Mouse (Mus musculus) kidney, postnatal 10 days (tissue): ENCODE measurements around the gene Sdk1.
A peak's percentile ranks its signal among the peaks of the same experiment; 100 is the strongest.

Source experiments
- DNase-seq: peaks from one replicate; pipeline ENCODE4 v3.0.0; 2021; ENCODE audit warnings: mixed read lengths

The Sdk1 gene

DNA sequence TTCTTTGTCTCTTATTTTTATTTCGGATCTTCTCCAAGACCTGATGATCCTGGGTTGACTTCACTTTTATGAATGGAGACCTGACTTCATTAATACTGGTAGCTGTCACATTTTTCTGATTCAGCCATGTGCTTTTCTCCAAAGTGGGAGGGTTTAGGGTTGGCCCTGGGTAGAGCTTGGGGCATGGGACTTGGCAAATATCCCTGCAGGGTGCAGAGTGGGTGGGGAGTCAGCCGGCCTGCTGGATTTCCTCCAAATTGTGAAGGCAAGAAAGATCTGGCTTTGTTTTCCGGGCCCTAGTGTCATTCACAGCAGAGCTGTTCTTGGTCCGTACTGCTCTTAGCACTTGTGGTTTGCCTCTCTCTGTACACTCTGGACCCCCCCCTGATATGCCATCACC is 103.1 kb downstream of the Sdk1 start:
- peak; percentile 19 for DNase-seq

DNA sequence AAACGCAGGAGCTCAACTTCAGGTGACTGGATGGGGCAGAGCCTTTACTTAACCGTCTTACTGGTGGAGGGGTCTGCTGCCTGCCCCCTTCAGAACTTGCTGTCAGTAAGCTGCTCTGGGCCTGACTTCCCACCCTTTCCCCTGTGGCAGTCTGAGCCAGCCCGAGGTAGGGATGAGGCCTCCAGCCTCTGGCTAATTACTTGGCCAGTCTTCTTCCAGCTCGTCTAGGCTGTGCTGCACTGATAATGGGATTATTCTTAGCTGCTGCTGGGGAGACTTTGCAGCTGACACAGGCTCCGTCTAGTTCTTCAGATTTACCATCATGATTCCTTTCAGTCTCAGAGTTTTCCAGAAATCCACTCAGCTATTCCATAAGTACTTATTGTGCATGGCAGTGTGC is 104.2 kb downstream of the Sdk1 start:
- DNase-seq, result no peak

DNA sequence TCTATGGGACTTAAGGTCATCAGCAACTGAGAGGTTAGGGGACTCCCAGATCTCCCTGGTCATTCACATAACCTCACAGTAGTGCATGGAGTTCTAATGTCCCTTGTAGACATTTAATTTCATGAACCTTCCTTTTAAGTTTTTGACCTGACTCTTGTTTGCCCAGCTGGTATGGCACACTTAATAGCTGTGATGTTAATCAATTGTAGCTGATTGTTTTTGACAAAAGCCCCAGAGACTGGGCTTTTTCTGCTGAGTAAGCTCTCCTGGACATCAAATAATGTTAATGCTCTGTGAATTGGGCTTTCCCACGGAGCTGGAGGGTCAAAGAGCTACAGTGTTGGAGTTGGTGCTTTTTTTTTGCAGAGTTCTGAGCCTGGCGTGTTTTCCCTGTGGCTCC is 121.4 kb downstream of the Sdk1 start:
- DNase-seq, result no peak

DNA sequence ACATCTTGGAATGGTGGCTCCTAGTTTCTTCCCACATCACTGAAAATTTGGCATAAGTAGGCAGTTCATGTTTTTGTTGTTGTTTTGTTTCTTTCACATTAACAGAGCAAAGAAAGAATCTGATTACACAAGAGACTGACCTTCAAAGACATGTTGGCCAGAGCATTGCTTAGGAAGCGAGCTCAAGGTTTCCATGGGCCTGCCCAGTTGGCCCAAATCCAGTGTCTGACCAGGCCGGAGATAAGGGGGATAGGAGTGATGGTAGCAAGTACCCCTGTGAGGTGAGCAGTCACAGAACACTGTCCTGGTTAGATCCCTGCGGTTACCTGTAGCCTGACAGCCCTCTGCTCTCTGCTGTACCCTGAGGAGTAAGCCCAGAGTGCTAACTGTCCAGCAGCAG is 122.7 kb downstream of the Sdk1 start:
- no peak for DNase-seq

DNA sequence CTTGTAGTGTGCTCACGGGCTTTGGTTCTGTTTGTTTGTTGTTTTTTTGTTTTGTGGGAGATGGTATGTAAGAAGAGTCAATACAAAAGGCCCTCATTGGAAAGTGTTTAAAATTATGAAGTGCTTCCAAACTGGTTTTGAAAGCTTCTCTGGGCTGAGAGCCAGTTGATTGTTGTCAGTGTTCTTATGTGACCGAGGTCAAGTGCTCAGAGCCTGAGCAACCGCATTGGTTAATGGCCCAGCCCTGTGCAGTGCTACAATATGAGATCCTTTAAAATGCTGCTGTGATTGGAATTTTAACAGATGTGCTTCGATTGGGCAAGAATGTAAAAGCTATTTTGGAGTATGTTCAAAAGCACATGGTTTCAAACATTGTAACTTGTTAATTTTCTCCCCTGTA is 127.3 kb downstream of the Sdk1 start:
- DNase-seq, result peak; percentile 38

DNA sequence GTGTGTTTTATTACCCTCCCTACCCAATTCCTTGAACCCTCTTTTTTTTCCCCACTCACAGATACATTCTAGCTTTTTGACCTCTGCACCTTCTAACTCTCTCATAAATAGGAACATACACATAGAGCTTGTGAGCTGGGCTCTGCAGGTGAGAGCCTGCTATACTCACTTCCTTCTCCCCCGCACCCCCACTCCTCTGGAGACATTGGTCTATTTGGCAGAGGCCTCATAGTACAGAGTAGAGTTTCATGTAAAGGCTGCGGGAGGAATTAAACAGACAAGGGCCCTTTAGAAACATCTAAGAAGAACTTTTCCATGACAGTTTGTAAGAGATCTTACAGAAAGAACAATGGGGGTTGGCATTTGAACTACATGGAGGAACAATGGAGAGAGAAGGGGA is 133.5 kb downstream of the Sdk1 start:
- DNase-seq, result no peak

DNA sequence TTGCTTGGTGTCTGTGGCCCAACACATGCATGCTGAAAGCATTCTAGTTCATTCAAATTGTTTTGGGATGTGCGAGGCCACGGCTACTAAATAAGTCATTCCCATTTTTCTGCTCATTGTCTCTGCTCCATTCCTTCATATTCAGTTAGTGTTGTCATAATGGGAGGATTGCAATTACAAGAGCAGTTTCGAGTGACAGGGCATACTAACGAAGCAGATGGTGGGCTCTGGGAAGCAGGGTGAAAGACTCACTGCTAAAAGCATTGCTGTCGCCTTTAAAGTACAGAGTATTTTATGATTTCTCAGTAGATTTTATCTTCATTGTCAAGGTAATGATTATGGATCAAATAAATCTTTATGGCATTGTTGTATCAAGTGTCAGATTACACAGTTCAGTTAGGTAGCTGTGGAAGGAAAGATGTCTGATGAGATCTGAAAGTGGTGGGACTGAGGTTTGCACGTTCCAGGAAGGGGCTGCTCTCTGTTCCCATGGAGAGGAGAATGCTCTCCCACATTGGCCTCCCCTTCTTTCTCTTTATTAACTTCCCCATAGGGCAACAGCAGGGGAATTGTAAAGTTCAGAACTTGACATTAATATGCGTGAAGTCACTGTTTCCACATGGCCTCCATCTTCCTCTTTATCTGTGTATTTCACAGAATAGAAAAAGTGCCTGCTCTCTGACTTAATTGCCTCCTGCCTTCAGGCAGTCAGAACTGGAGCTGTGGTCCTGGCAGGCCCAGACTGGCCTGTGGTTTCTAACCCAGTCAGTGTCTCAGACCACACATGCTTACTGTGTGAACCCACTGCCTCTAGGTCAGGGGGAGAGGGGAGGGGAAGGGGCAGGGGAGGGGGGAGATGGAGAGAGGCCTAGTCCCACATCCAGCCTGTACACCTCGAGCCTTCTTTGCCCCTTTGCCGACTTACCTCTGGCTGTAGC is 138.8 kb downstream of the Sdk1 start:
- DNase-seq, result peak; percentile 26

DNA sequence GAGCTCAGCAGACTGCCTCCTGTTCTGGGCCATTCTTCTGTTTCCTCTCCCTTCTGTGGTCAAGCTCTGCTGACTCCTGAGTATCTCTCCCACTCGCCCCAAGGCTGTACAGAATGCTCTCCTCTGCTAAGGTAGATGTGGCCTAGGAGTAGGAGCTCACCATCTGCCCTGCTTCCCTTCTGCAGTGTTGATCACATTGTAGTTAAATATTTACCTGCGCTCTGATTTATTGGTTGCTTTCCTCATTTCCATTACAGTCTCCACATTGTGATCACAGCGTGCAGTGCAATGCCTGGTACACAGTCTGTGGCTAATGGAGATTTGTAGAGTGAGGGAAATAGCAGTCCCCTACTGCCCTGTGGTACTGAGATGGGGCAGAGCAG is 139.5 kb downstream of the Sdk1 start:
- peak; percentile 29 for DNase-seq

DNA sequence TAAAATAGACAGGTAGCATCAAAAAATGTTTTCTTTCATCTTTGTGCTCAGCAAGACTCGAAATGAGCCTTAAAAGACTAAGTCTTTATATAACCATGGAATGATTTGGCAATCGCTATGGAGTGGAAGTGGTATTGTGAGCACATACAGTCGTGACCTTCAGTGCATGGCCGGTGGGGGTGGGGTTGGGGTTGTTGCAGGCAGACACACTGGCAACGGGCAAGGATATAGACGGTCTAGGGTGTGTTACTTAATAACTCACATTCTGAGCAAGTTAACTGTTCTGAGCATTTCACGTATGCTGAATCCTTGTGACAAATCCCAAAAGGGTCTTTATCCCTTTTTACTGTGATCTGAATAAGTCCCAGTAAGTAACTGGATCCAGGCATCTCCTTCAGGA is 140.3 kb downstream of the Sdk1 start:
- no peak for DNase-seq

DNA sequence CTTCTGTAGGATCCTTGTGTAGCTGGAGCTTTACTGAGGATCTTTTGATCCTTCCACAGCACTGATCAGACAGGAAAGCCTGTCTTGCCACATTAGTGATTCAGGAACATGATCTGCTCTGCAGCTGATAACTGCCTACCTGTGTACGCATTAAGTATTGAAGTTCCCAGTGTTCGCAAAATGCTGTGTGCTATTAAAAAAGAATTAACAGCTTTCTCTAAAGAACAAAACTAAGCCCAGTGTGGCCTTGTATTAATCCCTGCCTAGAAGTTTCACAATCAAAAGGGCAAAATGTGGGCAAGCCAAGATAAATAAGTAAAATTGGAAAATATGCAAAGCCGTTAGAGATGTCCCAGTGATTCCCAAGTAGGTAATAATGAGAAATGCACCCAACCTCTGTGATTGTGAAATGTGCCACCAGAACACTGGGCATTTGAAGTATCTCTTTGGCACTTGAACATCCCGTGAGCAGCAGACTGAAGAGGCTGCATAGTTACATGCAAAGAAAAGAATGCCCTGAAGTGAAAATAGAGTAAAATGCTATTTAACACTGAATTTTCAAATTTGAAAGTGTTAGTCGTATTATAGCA is 141.1 kb downstream of the Sdk1 start:
- DNase-seq, result no peak

DNA sequence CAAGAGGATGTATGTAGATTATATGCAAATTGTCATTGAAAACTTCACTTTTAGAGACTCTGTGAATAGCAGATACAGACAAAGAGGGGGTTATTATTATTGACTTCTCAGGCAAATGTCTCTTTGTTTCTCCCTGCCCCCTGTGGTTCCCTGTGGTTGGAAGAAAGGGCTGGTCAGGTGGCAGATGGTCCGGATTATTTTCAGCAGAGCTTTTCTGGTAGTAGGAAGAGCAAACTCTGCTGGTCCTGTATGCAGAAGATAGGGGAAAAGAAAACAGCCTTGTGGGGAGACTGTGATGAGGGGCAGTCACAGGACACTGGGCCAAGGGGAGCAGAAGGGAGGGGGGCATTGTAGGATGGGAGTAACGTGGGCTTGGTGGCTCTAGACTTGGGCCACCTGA is 147.2 kb downstream of the Sdk1 start:
- DNase-seq, result no peak

DNA sequence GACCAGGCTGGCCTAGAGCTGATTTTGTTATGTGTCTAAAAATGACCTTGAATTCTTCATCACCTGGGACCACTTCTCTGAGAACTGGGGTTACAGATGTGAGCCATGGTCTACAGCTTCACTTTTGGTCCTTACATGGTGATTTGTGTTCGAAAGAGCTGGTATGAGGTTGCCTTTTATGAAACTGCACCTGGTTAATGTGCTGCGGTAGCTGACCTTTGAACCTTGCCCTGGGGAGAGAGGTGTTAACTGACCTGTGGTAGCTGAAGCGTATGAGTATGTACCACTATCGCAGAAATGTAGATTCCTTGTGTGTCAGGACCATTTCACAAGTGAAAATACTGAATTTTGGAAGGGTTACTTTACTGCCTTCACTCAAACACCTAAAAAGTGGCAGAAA is 149.3 kb downstream of the Sdk1 start:
- peak; percentile 34 for DNase-seq

DNA sequence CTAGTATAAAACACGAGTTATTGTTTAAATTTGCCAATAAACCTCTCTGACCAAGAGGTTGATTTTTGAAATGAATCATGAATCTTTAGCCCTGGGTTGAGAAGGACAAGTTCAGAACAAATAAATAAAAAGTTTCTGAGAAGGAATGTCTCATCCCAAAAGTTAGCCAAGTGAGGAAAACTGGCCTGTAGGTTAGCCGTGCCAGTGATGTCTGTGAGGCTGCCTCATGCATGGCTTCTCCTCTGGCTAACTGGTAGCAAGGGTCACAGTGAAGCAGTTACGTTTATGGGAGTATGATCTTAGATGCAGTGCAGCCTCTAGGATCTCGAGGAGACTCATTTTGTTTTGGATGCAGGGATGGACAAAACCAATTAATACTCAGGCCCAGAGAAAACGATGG is 149.9 kb downstream of the Sdk1 start:
- no peak for DNase-seq

DNA sequence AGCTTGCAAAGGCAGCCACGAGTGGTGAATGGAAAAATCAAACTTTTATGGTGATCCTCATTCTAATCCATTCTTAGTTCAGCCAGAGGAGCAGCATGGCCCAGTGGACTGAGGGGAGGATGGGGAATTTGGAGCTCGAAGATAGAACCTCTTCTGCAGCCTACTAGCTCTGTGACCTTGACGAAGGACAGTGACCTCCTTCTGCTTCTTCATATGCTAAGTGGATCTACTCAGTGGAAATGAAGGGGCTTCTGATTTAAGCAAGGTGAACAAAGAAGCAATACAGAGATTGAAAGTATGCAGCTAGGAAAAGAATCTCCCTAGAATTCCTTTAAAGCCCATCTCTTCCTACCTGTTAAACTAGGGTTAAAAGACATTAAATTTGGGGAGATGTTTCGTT is 152.6 kb downstream of the Sdk1 start:
- no peak for DNase-seq

DNA sequence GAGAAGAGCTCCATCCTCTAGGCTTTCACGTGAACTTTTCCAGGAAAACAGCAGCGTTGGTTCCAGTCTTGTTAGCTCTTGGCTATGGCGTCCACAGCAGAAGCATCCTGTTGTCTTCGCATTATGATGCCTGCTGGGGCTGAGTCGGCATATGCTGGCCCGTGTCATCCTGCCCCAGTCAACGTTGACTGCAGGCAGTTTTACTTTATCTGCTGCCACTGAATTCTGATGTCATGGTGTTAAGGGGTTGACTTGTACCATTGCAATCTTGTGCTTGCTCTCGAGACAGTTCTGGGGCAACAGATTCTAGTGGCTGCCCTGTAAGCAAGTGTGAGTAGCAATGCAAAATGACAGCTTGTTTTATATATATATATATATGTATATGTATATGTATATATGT is 153.3 kb downstream of the Sdk1 start:
- no peak for DNase-seq

DNA sequence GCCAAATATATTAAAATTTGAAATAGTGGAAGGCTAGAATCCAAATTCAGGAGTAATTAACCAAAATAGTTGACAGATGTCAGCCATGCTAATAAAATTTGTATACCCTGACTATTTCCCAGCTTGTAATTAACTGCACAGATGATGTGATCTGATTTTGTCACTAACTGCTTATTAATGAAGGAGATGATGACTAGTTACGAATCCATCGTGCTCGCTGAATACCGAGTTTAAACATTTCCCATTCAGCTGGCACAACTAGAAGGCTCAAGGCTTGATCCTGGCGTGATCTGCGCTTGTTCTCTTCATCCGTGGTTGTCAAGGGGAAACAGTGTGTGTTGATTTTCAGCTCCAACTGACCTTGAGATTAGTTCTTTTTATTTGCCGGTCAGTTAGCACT is 162.5 kb downstream of the Sdk1 start:
- no peak for DNase-seq

DNA sequence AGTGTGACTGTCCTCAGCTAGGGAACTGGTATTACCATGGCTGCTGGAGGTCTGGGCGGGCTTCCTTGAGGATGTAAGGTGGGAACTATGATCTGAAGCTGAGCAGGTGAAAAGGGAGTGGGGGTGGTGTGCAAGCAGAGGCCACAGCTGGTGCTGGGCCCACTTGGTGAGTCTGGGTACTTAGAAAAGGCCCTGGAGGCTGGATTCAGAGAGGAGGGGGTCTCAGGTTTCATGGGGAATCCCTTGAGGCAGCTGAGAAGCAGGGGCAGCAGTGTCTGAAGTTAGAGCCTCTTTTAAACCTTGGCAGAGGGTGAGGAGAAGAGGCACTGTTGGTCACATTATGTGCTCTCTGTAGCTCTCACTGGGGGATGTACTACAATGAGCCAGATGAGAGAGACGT is 163.4 kb downstream of the Sdk1 start:
- no peak for DNase-seq

DNA sequence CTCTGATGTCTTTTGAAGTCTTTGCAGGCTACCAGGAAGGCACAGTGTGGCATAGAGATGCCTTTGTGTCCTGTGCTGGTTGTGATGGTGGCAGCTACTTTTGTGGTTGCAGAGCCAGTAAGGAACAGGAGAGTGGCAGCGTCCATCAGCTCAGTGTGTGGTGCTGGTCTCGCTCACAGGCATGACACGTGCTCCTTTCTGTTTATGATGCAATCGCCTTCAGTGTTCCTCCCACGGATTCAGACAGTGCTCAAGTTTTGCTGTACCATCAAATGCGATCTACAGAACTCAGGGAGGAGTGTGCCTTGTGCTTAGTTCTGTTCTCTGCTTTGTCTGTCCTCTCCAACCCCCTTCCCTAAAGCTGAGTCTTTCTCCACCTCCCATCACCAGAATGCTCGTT is 165.6 kb downstream of the Sdk1 start:
- DNase-seq, result no peak

DNA sequence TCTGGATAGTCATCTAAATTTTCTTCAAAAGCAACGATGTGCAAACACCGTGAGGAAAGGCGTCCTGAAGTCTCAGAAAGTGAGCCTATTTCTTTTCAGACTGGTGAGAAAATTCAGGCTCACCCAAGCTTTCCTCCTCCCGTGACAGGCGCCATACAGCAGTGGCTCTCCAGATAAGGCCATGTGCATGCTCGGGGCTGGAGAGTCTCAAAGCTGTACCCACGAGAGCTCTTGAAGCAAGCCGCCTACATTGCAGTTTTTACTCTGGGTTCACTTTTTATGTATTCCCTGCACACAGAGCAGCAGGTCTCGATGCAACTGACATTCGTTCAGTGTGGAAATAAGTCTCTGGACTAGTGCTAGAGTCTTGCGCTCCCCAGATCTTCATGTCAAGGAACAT is 171.7 kb downstream of the Sdk1 start:
- DNase-seq, result no peak

DNA sequence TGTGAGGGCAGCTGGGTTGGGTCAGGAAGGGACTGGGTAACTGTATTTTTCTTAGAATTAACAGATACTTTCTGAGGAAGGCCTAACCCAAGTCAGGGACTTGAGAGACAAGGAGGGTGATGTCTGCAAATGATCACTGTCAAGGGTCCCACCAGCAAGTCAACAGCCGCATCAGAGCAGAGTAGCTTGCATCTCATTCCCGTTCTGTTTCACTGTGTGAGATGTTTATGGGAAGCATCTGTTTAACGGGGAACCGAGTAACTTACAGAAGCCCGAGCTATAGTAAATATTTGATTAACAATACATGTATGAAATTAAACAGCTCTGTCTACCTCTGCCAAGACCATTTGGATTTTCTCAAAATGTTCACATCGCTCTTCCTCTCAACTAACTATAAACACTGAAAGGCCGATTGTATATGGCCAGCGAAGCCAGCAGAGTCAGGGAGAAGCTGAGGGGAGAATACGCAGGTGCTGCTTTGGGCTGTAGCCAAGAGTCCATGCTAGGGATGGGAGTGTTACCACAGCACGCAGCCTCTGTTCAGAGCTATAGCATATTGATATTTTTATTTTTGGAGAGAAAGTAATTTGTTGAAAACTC is 174.5 kb downstream of the Sdk1 start:
- DNase-seq, result no peak

DNA sequence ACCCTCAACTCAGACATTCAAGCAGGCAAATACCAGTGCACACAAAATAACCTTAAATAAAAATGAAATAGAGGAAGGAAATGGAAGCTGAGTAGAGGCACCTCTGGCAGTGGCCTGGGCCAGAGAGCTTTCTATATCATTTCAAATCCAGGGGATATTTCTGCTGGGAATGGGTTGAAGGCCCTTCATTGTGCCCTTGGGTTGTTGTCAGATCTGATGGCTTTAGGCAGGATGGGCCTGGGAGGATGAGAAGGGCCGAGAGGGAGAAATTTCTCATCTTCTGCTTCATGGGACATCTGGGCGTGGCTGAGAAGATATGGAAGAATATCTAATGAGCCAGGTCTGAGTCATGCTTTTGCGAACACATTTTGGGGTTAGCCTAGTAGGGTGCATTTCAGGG is 186.8 kb downstream of the Sdk1 start:
- DNase-seq, result no peak

DNA sequence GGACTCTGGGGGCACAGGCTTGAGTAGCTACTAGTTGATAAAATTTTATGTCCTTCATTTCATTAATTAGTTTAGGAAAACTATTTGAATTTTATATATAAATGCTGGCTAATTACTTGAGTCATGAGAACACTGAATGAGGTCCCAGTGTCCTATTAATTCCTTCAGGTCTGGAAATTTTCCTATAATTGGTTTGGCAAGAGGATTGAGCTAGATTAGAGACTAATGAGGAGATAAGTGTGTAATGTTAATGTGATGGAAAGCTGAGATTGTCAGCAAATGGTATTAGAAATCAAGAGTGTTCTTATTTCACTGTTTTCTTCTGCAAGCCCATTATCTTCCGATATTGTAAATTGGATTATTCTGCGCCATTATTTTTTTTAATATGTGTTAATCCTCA is 192.0 kb downstream of the Sdk1 start:
- no peak for DNase-seq

DNA sequence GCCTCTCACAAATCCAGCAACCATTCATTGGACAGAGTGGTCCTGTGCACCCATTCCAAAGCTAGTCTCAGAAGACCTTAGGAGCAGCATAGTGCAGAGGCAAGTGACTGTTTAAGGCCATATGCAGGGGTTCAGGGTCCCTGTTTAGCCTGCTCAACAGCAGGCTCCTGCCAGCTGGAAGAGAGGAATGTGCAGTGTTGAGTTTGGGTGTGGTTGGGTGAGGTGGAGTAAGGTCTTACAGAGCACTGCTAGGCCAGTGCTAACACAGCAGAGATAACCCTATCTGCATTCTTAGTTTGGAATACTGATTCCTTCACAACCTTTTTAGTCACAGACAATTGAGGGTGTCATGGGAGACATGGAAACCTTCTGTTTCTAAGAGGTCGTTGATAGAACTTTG is 206.0 kb downstream of the Sdk1 start:
- DNase-seq, result no peak

DNA sequence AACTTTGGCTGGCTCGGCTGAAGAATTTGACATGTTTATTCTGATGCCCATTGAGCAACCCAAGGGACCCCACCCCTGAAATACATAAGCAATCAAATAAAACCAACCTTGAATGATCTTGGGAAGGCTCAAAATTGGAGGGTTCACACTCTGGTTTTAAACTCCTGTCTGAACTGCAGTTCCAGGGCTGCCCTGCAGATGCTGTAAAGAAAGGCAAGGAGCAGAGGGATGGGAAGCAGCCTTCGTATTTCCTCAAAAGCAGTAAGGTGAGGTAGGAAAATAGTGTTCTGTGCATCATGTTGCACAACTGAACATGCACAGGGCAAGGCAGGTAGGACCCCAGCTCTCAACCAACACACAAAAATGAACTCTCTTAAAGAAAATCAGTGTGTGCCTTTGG is 222.1 kb downstream of the Sdk1 start:
- DNase-seq, result no peak
